Mouse (Mus musculus) megakaryocyte, embryonic 14.5 days (primary cell): ENCODE data around the gene Man1c1. TPM values are rescaled to one million over a fixed set of nuclear protein-coding genes. Genes with fewer than 3 reads are reported as not detected.

Source experiments
- H3K27me3 ChIP-seq: replicated peaks from 2 replicates; pipeline ENCODE3; 2012; ENCODE audit warnings: inconsistent platforms
- H3K36me3 ChIP-seq: replicated peaks from 2 replicates; pipeline ENCODE3; 2012; ENCODE audit warnings: low read length, inconsistent platforms, mixed read lengths
- H3K4me1 ChIP-seq: 2 replicates; pipeline ENCODE4 v1.6.1; 2012; ENCODE audit warnings: inconsistent platforms
- H3K4me3 ChIP-seq: replicated peaks from 2 replicates; pipeline ENCODE3; 2012; ENCODE audit warnings: moderate library complexity, mild to moderate bottlenecking, inconsistent platforms
- H3K9me3 ChIP-seq: 2 replicates; pipeline ENCODE4 v1.6.1; 2012; ENCODE audit warnings: inconsistent platforms
- FLI1 ChIP-seq: IDR thresholded peaks from 2 replicates; pipeline ENCODE4 v1.6.1; 2012; ENCODE audit warnings: low read length, inconsistent platforms, mixed read lengths
- GATA1 ChIP-seq: IDR thresholded peaks from 3 replicates; pipeline ENCODE4 v1.6.1; 2012; ENCODE audit warnings: mixed read lengths, low read length, inconsistent platforms, borderline replicate concordance
- polyA plus RNA-seq: library from polyadenylated mRNA; stranded (reverse); fragments of >175 nt; gene quantifications from 2 replicates; pipeline ENCODE4 v1.2.3, GENCODE M21; 2012; ENCODE audit warnings: low replicate concordance; ENCODE audit not compliant: insufficient read depth

Man1c1 gene
- polyA plus RNA-seq, 1 experiment: 5.9 TPM

DNA sequence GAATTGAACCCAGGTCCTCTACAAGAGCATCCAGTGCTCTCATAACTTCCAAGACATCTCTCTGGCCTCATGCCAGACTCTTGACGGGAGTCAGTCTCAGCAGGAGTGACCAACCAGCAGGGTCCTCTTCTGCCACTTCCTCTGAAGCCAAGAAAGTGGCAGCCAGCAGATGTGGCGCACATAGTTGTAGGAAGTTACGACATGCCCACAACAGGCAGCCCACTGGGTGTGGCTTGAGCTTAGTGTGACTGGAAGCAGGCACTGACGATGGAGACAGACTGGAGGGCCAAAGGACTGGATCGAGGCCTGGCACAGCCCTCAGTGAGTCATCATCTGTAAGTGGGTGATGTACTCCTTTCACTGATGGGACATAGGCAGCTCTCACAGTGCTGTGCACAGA is 115.1 kb downstream of the Man1c1 start:
- H3K9me3 ChIP-seq: peaks cover 17% of the 10 kb centered on the region
- H3K4me1 ChIP-seq: peaks cover 26% of the 10 kb centered on the region
- H3K36me3 ChIP-seq: peaks cover 2% of the 10 kb centered on the region
- TF ChIP-seq GATA1: no peak
- TF ChIP-seq FLI1: no peak
- H3K4me3 ChIP-seq: no peak overlapping the region
- H3K27me3 ChIP-seq: peaks cover 64% of the 10 kb centered on the region

DNA sequence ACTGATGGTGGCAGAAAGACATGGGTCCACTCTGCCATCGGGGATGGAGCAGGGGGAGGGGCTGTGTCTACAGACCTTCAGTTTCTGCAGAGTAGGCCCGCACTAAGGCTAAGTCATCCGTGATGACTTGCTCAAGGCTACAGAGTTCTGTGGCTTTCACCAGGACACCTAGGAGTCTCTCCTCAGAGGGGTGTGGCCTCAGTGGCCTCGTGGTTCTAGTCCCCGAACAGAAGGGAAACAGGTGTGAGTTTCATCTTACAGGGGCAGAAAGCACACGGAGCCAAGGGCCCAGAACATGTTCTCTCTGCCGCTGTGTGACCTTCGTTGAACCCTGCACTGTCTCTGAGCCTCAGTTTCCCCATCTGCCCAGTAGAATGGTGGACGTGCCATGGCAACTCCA is 115.8 kb downstream of the Man1c1 start:
- H3K4me3 ChIP-seq: no peak overlapping the region
- no peaks in the 10 kb centered on the region for H3K36me3 ChIP-seq
- peaks cover 65% of the 10 kb centered on the region for H3K27me3 ChIP-seq
- TF ChIP-seq FLI1 (no peak), GATA1 (no peak)
- H3K9me3 ChIP-seq: peaks cover 10% of the 10 kb centered on the region
- H3K4me1 ChIP-seq: peaks cover 26% of the 10 kb centered on the region

DNA sequence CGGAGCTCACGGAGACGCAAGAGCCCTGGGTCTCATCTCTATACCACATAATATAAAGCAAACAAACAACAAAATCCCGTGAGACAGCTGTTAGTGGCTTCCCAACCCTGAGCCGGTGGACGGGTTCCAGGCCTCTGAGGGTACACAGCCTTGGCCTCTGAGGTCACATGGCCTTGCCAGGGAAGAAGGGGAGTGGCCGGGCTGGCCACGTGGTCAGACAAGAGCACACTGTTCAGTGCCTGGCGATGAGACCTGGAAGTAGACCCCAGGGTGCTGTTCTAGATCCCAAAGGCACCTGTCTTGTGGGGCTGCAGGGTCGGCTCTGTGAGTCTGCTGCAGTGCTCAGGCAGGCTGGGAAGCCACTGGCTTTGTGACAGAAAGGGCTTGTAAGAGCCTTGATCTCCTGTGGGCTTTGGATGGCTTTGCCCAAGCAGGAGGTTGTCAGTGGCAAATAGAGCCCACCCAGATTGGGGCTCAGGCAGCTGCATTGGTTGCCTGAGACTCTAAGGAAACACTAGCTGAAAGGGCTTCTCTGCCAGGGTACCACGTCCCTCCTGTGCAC is 116.4 kb downstream of the Man1c1 start:
- Histone ChIP-seq H3K4me1 (peaks cover 26% of the 10 kb centered on the region), H3K27me3 (peaks cover 66% of the 10 kb centered on the region), H3K36me3 (no peaks in the 10 kb centered on the region), H3K4me3 (no peak overlapping the region), H3K9me3 (peaks cover 9% of the 10 kb centered on the region)
- TF ChIP-seq FLI1 (no peak), GATA1 (no peak)

DNA sequence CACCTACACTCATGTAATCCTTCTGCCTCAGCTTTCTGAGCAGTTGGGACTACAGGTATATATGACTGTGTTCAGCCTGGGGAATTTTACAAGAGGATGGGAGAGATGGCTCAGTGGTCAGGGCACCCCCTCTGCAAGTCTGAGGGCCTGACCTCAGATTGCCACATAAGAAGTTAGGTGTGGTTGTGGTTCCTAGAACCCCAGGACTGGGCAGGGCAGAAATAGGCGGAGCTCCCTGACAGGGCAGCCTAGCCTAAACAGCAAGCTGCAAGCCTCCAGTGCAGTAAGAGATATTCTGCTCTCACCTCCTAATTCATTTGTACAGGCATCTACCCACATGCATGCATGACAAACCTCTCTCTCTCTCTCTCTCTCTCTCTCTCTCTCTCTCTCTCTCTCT is 117.5 kb downstream of the Man1c1 start:
- H3K4me1 ChIP-seq: peaks cover 26% of the 10 kb centered on the region
- H3K9me3 ChIP-seq: peaks cover 9% of the 10 kb centered on the region
- no peaks in the 10 kb centered on the region for H3K36me3 ChIP-seq
- TF ChIP-seq FLI1 (no peak), GATA1 (no peak)
- peaks cover 69% of the 10 kb centered on the region for H3K27me3 ChIP-seq
- H3K4me3 ChIP-seq: no peak overlapping the region

DNA sequence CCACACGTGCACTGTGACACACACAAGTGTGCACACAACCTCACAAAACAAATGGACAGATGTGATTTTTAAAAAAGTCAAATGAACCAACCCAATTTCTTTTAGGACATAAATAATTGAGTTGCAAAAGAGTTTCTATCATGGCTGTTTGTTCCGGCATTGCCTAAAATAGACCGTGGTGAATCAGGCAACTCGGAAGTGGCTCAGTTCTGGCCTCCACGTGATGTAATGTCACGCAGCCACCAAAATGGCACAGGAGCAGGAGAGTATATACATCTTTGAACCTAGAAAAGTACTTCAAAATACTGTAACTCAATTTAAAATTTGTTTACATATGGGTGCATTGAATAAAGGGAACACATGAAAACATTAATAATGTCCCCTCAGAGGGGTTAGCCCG is 118.0 kb downstream of the Man1c1 start:
- Histone ChIP-seq H3K36me3 (no peaks in the 10 kb centered on the region), H3K4me1 (peaks cover 26% of the 10 kb centered on the region), H3K27me3 (peaks cover 70% of the 10 kb centered on the region), H3K4me3 (no peak overlapping the region), H3K9me3 (peaks cover 9% of the 10 kb centered on the region)
- no peak for TF ChIP-seq GATA1
- no peak for TF ChIP-seq FLI1

DNA sequence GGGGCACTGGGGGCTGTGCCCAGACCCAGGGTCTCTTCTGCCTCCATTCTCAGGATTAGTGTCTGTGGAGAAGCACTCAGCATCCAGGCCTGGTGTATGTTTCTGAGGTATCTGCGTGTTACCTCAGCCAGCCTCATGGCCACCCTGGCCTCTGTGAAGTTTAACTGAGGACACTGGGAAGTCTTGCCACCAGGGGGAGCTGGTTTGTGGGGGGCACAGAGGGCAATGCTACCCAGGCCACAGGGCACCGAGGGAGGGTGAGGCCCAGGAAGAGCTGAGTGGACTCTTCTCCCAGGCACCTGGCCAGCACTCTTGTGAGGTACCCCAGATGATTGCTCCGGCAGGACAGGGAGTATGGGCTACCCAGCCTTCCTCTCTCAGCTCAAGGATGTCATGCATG is 120.6 kb downstream of the Man1c1 start:
- Histone ChIP-seq H3K9me3 (no peaks in the 10 kb centered on the region), H3K4me3 (no peak overlapping the region), H3K36me3 (no peaks in the 10 kb centered on the region), H3K4me1 (peaks cover 11% of the 10 kb centered on the region), H3K27me3 (peaks cover 81% of the 10 kb centered on the region)
- no peak for TF ChIP-seq FLI1
- no peak for TF ChIP-seq GATA1

DNA sequence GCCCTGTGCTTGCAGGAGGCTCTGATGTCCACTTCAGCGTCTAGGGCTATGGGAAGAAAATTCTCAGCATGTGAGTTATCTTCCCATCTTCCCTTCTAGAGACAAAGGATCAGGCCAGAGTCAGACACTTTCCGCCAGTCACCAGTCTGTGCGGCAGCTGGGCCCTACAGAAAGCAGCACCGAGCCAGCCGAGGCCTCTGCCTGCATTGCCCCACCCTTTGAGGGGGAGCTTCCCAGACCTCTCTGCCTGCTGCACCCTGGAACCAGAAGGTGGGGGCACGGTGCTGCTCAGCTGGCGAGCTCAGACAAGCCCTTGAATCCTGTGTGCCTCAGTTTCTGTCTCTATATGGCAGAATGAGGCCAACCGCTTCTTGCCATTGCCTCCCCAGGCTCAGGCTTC is 122.7 kb downstream of the Man1c1 start:
- Histone ChIP-seq H3K4me3 (no peak overlapping the region), H3K36me3 (no peaks in the 10 kb centered on the region), H3K4me1 (no peaks in the 10 kb centered on the region), H3K27me3 (peaks cover 88% of the 10 kb centered on the region), H3K9me3 (no peaks in the 10 kb centered on the region)
- TF ChIP-seq GATA1: no peak
- no peak for TF ChIP-seq FLI1

DNA sequence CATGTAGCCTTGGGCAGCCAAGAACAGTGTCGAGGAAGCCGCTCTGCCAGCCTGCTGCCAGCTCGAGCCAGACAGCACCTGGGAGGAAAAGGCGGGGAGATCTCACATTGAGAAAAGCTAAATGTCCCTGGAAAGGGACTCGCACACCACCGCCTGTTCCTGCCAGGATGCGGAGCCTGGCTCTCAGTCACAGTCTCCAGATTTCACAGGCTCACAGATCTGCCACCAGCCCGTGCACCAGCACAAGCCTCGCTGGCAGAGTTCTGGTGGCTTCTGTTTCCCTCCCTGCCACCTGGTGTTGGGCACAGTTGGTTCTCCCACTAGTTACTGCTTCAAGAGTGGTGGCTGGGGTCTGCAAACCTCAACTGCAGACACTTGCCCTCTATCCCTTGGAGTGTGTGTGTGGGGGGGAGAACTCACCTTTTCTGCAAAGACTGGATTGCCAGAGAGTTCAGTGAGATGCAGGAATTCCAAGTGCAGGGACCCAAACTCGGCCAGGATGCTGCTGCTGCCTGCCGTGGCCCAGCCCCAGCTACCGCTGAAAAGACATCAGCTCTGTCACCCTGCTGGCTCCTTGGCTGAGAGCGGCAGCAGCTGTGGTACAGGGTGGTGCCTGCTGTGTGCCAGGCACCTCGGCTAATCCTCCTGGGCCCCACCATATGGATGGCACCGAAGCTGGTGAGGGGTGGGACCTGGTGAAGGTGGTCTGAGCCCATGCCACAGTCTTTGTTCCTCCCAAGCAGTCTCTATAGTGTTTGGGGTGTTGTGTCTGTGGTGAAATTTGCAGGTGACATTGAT is 123.5 kb downstream of the Man1c1 start:
- no peaks in the 10 kb centered on the region for H3K36me3 ChIP-seq
- H3K9me3 ChIP-seq: no peaks in the 10 kb centered on the region
- TF ChIP-seq FLI1: no peak
- no peaks in the 10 kb centered on the region for H3K4me1 ChIP-seq
- no peak overlapping the region for H3K4me3 ChIP-seq
- peaks cover 90% of the 10 kb centered on the region for H3K27me3 ChIP-seq

DNA sequence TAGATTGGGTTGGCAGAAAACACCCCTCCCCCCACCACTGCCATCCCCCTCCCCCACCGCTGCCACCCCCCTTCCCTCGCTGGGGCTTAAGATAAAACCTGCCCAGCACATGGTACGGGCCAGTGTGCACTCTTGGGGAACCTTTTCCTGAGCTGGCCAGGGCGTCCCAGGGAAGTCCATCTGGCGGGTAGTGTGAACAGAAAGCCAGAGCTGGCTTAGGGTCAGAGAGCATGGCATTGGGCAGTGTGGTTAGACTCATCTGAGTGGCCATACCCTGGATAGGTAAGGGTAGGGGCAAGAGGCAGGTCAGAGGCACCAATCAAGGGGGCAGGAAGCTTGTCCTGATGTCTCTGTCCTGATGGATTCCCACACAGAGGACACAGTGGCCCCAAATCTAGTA is 124.5 kb downstream of the Man1c1 start:
- Histone ChIP-seq H3K27me3 (peaks cover 92% of the 10 kb centered on the region), H3K4me1 (no peaks in the 10 kb centered on the region), H3K36me3 (no peaks in the 10 kb centered on the region), H3K4me3 (no peak overlapping the region), H3K9me3 (no peaks in the 10 kb centered on the region; the same call in 1 of the 2 replicates)
- TF ChIP-seq FLI1: no peak
- TF ChIP-seq GATA1: no peak

DNA sequence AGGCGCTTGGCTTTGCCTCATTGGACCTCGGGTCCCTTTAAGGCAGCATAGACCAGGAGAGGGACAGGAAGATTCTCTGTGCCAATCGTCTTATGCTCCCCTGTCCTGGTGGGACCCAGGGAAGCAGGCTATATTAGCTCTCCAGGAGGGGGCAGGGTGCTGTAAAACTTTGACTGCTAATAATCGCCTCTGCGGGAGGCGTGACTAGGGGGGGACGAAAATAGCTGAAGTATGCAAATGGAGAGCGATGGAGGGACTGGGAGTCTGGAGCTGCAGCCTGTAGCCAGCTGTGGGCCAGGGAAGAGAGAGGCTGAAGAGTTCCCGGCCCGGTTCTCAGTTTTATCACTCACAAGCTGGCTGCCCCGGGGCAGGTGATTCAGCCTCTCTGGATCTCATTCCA is 124.9 kb downstream of the Man1c1 start:
- H3K27me3 ChIP-seq: peaks cover 92% of the 10 kb centered on the region
- no peaks in the 10 kb centered on the region for H3K36me3 ChIP-seq
- no peak overlapping the region for H3K4me3 ChIP-seq
- TF ChIP-seq FLI1 (no peak), GATA1 (no peak)
- H3K4me1 ChIP-seq: no peaks in the 10 kb centered on the region
- peaks cover 4% of the 10 kb centered on the region for H3K9me3 ChIP-seq

DNA sequence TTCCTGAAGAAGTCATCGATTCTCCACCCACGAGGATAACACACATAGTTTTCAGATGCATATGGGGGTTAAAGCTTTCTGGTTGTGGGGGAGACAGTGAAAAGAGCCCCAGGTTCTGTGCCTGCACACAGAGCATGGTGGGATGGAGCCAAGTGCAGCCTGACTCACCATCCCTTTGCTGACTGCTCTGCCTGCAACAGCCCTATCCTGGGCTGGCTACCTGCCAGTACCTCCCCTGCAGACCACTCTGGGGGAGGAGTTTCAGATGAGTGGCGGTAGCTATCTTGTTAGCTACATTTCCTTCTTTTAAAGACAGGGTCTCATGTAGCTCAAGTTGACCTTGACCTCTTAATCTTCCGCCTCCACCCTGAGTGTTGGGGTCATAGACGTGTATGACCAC is 125.7 kb downstream of the Man1c1 start:
- Histone ChIP-seq H3K4me3 (no peak overlapping the region), H3K27me3 (peaks cover 84% of the 10 kb centered on the region), H3K9me3 (peaks cover 5% of the 10 kb centered on the region), H3K4me1 (no peaks in the 10 kb centered on the region), H3K36me3 (no peaks in the 10 kb centered on the region)
- no peak for TF ChIP-seq FLI1
- no peak for TF ChIP-seq GATA1
